Mouse (Mus musculus): Measurements from ENCODE around the gene Rsad2. TPM values are rescaled to one million over a fixed set of nuclear protein-coding genes. Genes with fewer than 3 reads are reported as not detected.
A peak's percentile ranks its signal among the peaks of the same experiment; 100 is the strongest.
"Not testable (repeated sequence)": the region's sequence is repeated elsewhere in the genome, so short reads cannot be mapped to it uniquely, and the experiment has no call there.

Rsad2 gene
- total RNA-seq (2021), result under 1 TPM; 0.27 to 0.33 TPM

DNA sequence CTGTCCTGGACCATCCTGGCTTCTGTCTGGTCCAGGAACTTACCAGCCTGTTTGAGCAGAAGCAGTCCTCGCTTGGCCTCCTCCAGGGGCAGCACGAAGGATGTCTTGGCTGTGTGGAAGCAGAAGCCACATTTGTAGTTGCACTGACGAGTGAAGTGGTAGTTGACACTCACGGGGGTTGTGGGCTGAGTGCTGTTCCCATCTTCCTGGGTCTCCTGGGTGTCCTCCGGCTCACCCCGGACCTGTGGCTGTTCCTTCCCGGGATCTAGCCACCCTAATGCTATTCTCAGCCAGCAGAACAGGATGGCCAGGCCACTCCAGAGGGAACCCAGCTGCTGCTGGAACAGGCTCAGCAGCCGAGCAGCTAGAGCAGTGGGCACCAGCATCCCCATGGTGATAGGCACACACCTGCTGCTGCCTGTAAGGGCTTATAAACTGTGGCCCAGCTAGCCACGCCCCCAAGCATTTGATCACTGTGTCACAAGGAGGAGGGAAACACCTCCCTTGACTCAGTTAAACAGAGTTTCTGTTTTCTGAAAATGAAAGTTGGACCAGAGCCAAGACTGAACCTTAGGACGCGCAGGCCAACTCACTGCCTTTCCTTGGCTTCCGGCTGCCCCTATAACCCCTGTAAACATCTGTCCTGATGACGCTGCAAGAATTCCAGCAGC, at the start of gene Rsad2:
Gene Rsad2 (minus strand): TSS at position 425 of the 671 bp plus-strand sequence.
- no peak for DNase-seq (ENCODE audit: extremely low spot score in 1 of 2, low spot score in 1 of 2)

DNA sequence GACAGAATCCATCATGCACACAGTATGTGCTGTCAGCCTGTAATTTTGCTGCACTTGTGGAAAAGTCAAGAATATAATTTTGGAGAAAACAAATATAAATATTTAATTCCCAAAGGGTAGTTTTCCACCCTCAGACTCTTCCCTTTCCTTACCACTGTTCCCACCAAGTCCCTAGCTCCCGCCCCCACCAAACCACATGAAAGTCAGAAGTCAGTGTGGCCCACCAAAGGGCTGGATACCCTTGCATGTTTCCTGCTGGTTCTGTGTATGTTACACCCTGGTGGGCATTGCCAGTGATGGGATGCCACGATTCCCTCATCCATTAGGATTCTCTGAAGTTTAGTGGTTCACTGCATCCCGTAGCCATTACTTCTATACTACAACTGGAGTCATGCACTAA, 44.8 kb upstream of the Rsad2 start:
- no peak for DNase-seq (ENCODE audit: extremely low spot score in 1 of 2, low spot score in 1 of 2)

GRCm38 (mm10) chr12:26489942-26490341, 33.7 kb upstream of the Rsad2 start:
- no peak for DNase-seq (ENCODE audit: extremely low spot score in 1 of 2, low spot score in 1 of 2)

- DNase-seq (ENCODE audit: extremely low spot score in 1 of 2, low spot score in 1 of 2), result no peak
Measured at GRCm38 (mm10) chr12:26488617-26489274, 32.5 kb upstream of the Rsad2 start.

- DNase-seq (ENCODE audit: extremely low spot score in 1 of 2, low spot score in 1 of 2), result peak in 1 of 2 experiments; percentile 29
Measured at GRCm38 (mm10) chr12:26487874-26488616, 31.8 kb upstream of the Rsad2 start.

GRCm38 (mm10) chr12:26485738-26486580, 29.7 kb upstream of the Rsad2 start:
- DNase-seq (ENCODE audit: extremely low spot score in 1 of 2, low spot score in 1 of 2), result not testable (repeated sequence)

DNA sequence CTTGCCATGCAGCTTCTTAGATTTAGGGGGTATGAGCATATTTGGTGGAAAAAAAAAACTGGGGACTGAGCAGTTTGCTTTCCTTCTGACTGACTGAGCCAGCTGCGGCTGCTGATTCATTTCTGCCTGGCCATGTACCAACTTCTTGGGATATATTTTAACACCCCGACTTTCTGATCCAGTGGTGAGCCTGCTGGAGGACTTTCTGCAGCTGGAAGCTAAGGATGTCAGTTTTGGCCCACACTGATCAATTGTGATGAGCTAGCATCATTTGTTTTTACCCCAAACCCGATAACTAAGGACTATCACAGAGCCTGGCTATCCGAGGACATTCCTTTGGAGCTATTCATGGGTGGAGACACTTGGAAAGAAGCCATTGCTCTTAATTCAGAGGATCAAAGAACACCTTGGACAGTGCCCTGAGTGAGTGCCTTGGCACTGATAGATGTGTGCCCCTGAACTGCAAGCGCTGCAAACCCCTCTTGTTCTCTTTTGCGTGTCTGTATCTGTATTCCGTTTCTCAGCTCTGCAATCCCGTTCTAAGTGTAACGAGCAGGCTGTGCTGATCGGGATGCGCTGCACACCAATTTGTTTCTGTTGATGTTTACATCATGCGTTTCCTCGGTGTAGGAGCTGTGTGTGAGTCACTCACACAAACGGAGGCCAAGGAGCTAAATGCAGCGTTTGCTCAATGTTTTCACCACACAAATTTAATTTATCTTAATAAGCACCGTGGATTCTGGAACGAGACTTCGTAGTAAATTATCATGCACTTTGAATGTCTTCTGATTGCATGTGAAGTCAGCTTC, 22.1 kb upstream of the Rsad2 start:
- no peak for DNase-seq (ENCODE audit: extremely low spot score in 1 of 2, low spot score in 1 of 2)

GRCm38 (mm10) chr12:26477198-26477597, 20.9 kb upstream of the Rsad2 start:
- DNase-seq (ENCODE audit: extremely low spot score in 1 of 2, low spot score in 1 of 2), result no peak

DNA sequence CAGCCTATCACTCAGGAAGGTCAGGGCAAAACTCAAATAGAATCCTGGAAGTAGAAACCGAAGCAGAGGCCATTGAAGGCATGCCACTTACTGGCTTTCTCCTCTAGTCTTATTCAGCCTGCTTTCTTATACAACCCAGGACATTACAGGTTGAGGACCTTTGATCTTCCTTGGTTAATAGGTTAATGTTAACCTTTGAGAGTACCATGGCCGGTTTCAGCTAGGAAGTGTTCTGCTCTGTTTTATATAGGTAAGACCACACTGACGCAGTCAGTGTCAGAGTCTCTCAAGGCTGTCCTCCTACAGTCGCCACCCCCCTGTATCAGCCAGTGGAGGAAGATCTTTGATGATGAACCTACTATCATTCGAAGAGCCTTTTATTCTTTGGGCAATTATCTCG, 17.5 kb upstream of the Rsad2 start:
- DNase-seq (ENCODE audit: extremely low spot score in 1 of 2, low spot score in 1 of 2), result no peak

GRCm38 (mm10) chr12:26472770-26473481, 16.7 kb upstream of the Rsad2 start:
- DNase-seq (ENCODE audit: extremely low spot score in 1 of 2, low spot score in 1 of 2), result no peak

- no peak for DNase-seq (ENCODE audit: extremely low spot score in 1 of 2, low spot score in 1 of 2)
Measured at GRCm38 (mm10) chr12:26471376-26471775, 15.1 kb upstream of the Rsad2 start.

DNA sequence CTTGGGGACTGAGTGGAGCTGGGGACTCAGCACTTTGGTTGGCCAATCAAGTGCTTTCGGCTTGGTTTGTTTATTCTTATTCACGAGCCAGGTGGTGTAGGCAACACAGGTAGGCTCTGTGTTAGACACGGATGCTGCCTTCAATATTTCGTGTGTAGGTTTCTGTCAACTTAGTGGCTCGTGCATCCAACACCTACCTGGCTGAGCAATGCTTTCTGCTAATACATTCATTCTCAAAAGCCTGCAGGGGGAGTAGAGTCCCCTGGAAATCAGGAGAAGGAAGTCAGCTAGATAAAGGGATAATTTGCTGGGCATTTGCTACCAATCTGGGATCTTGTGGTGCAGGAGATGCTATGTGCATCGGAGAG, 13.8 kb upstream of the Rsad2 start:
- DNase-seq (ENCODE audit: extremely low spot score in 1 of 2, low spot score in 1 of 2), result no peak

- DNase-seq (ENCODE audit: extremely low spot score in 1 of 2, low spot score in 1 of 2), result peak; percentile 86 to 90
Measured at GRCm38 (mm10) chr12:26469098-26470041, 13.1 kb upstream of the Rsad2 start, which contains the start of gene Cmpk2. Gene Cmpk2, plus strand, starts transcription at chr12:26469204.

GRCm38 (mm10) chr12:26465600-26465999, 9.3 kb upstream of the Rsad2 start:
- no peak for DNase-seq (ENCODE audit: extremely low spot score in 1 of 2, low spot score in 1 of 2)

GRCm38 (mm10) chr12:26460091-26460490, 3.8 kb upstream of the Rsad2 start:
- no peak for DNase-seq (ENCODE audit: extremely low spot score in 1 of 2, low spot score in 1 of 2)

- DNase-seq (ENCODE audit: extremely low spot score in 1 of 2, low spot score in 1 of 2), result no peak
Measured at GRCm38 (mm10) chr12:26454682-26455081, 1.6 kb downstream of the Rsad2 start.

DNA sequence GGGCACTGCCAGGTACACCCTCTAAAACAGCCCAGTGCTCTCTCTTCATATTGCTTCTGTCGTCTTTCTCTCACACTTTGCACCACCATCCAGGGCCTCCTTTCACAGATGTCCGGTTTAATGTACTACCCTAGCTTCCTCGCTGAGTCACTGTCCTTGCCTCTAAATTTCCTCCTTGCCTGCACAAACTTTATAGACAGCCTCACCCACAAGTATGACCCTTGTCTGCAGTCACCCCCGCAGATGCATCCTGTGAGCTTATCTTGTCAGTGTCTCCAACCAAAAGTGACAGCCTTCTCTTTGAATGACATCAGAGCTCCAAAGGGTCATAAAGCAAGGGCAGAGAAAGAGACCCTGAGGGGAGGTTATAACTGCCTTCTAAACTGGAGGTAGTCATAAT, 3.3 kb downstream of the Rsad2 start:
- no peak for DNase-seq (ENCODE audit: extremely low spot score in 1 of 2, low spot score in 1 of 2)

DNA sequence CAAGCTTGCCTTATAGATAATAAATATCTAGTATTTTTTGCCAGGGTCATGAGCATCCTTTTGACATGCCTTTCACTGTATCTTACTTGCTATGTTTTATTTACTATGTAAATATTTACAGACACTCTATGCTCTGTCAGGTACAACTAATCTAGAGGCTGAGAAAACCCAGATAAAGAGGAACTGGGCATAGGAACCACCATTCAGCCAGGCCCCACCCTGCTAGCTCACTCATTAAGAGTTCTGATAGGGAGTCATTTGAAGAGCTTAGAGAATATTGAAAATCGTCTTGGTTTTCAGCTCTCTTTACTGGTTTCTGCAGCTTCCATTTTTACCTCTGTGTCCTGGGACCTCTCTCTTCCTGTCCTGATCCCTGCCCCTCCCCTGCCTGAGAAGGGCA, 5.1 kb downstream of the Rsad2 start:
- no peak for DNase-seq (ENCODE audit: extremely low spot score in 1 of 2, low spot score in 1 of 2)

Data from layer of hippocampus, postnatal 25 days (tissue).